Mouse (Mus musculus) lung, postnatal 0 days (tissue): ENCODE measurements around the gene Plekhf1.

Source experiments
- CTCF ChIP-seq: IDR thresholded peaks from 2 replicates; pipeline ENCODE4 v1.5.1; 2016; ENCODE audit warnings: antibody characterized with exemption, mild to moderate bottlenecking
- EP300 ChIP-seq: IDR thresholded peaks from 2 replicates; pipeline ENCODE4 v1.6.1; 2016; ENCODE audit warnings: antibody characterized with exemption, mild to moderate bottlenecking, control low read depth

DNA sequence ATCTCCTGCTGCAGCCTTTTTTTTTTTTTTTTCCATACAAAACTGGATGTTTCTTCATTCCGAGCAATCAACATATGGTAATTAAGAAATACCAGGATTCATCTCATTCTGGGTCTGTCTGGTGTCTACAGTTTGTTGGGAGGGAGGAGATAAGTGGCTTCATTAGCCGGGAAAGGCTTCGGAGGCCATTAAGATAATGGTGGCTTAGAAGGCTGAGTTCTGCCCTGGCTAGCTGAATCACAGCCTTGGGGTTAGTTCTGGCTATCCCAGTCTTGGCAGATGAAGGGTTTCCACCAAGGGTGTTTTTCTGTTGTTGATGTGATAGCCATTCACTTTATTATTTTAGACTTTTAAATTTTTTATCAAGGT, 26.5 kb downstream of the Plekhf1 start:
- TF ChIP-seq CTCF (no peak), EP300 (no peak)
